Mouse (Mus musculus): ENCODE data around the gene Rimbp3. TPM values are rescaled to one million over a fixed set of nuclear protein-coding genes. Genes with fewer than 3 reads are reported as not detected.

Gene Rimbp3
- total and polyA plus RNA-seq, 3 experiments = 0.06 to 0.34 TPM; not detected in 1

DNA sequence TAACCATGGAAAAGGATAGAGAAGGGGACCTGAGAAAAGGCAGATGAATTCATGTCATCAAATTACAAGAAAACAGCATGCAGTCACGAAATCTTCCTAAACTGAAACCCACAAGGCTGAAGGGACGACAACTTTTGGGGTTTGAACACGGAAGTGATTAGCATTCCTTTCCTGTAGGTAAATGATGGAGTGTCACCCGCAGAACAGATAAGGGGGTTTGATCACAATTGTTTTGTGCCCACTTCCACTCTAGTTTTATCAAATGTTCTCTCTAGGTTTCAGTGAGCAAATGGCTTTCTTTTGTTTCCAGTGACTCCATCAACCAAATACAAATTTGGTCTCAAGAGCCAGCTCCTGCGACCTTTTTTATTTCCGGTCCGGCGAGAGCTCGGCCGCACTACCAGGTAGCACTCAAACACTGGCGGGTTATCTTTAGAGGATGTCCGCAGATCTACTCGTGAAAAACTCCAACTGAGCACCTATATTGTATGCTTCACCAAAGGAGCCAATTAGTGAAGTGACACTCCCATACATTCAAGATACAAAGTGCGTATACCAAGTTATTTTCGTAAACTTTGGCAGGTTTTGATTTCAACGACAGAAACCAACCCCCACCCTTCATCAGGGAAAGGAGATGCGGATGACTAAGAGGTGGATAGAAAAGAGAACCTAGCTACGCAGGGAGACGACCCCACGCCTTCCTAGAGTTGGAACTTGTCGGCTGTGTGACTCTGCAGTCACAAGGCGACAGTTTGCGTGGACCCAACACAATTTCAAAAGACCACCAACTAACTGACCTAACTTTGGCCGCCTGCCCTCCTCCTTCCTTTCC lies 8.1 kb upstream of the Rimbp3 start (continued):
- no peak for TF ChIP-seq USF1 (IDR thresholded peaks at IDR 0.05; ENCODE audit: low read depth, low read length)
- no peak for TF ChIP-seq MAFK (IDR thresholded peaks at IDR 0.05; ENCODE audit: insufficient replicate concordance, low read length)
- TF ChIP-seq SIN3A (IDR thresholded peaks at IDR 0.05; ENCODE audit: low read length) = peak; percentile 86
- no peak for TF ChIP-seq ZC3H11A (IDR thresholded peaks at IDR 0.05; ENCODE audit: low read depth, low read length)
- TF ChIP-seq ELF1 (IDR thresholded peaks at IDR 0.05; ENCODE audit: low read depth, low read length) = peak; percentile 68
- TF ChIP-seq ZKSCAN1 (IDR thresholded peaks at IDR 0.05; ENCODE audit: borderline replicate concordance, low read depth, low read length) = no peak
- no peak for TF ChIP-seq CTCF (conservative IDR thresholded peaks at IDR 0.05 in 1 of 2, IDR thresholded peaks at IDR 0.05 in 1 of 2; ENCODE audit: low read depth in 2 of 2, low read length in 2 of 2)
- TF ChIP-seq BHLHE40 (IDR thresholded peaks at IDR 0.05; ENCODE audit: low read depth, low read length) = no peak
- no peak; the same call in 1 of the 2 replicates for TF ChIP-seq HCFC1 (IDR thresholded peaks at IDR 0.05; ENCODE audit: low read depth, low read length)
- 0 out of 2 replicates have a peak, but pooled peaks have one; percentile 15 for TF ChIP-seq MYC (IDR thresholded peaks at IDR 0.05; ENCODE audit: low read depth, low read length)
- TF ChIP-seq ZNF384 (IDR thresholded peaks at IDR 0.05; ENCODE audit: low read depth, low read length) = no peak
- TF ChIP-seq POLR2A (IDR thresholded peaks at IDR 0.05; ENCODE audit: low read depth, low read length) = peak; percentile 52
- TF ChIP-seq TCF12 (IDR thresholded peaks at IDR 0.05; ENCODE audit: low read depth, low read length) = peak; percentile 31; the same call in 1 of the 2 replicates
- no peak for TF ChIP-seq ETS1 (conservative IDR thresholded peaks at IDR 0.05; ENCODE audit: low read depth, low read length)
- no peak for TF ChIP-seq SMC3 (IDR thresholded peaks at IDR 0.05; ENCODE audit: low read depth, low read length)
- peak; percentile 15; the same call in 1 of the 2 replicates for TF ChIP-seq MXI1 (IDR thresholded peaks at IDR 0.05; ENCODE audit: low read depth, low read length)
- peak; percentile 25; the same call in 1 of the 2 replicates for TF ChIP-seq EP300 (IDR thresholded peaks at IDR 0.05; ENCODE audit: low read length)
- TF ChIP-seq NRF1 (IDR thresholded peaks at IDR 0.05; ENCODE audit: low read depth, low read length) = no peak

DNA sequence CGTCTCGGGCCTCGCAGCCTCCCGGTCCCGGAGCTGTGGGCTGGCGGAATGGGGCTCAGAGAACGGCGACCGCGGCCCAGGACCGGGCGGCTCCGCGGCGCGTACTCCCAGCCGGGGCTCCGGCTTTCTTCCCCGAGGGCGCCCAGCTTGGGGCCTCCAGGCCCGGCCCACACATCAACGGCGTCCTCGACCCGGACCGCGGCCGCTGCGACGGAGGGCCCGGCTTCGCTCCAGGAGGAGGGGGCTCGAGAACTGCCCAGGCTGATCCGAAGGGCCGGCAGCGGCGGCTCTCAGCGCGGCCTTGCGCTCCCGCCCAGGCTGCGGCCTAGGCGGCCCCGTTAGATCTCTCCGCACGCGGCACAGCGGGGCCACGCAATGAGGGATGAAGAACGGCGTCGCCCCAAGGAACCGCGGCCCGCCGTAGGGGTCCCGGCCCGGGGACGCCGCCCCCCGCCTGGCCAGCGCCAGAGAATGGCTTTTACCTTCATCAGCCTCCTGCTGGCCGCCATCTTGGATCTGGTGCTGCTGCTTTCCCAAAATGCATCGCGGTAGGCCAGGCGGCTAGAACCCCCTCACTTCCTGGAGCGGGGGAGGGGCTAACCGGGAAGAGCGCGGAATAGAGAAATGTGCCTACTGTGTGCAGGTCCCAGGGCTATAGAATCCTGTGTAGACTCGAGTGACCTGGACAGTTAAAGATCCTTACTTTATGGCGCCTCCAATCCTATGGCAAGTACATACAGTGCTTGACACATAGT lies 7.3 kb upstream of the Rimbp3 start:
- Histone ChIP-seq H3K36me3 (replicated peaks in 1 of 2; ENCODE audit: control insufficient read depth in 1 of 2, insufficient read depth in 1 of 2, low read length in 1 of 2) (peaks cover 0 to 25% of the 10 kb centered on the region in 2 experiments), H3K9ac (ENCODE audit: insufficient read depth, low read depth) (peak overlapping the region; percentile 100), H3K9me3 (replicated peaks; ENCODE audit: low read length) (no peaks in the 10 kb centered on the region), H3K4me3 (replicated peaks in 1 of 3; ENCODE audit: low read depth in 2 of 3, low read length in 2 of 3, poor library complexity in 1 of 3) (peak overlapping the region; percentile 94 to 97 (median 94)), H3K27me3 (replicated peaks) (peaks cover 1% of the 10 kb centered on the region), H3K27ac (ENCODE audit: insufficient read depth, low read depth) (peak overlapping the region; percentile 78), H3K4me2 (ENCODE audit: insufficient read depth, low read depth, poor library complexity, severe bottlenecking) (no peak overlapping the region), H3K4me1 (ENCODE audit: control insufficient read depth in 1 of 2, insufficient read depth in 2 of 2) (peaks cover 2 to 39% of the 10 kb centered on the region in 2 experiments; a peak in 3 of 4 replicates), H3K79me2 (replicated peaks; ENCODE audit: control insufficient read depth, extremely low read depth, insufficient read depth, poor library complexity, severe bottlenecking) (peaks cover 50% of the 10 kb centered on the region)
- dilution Hi-C loops (cut with MboI; ENCODE audit: extremely low pct_ligation_motif_present, extremely low pct_unique_long_range_greater_than_20kb, low sequenced_read_pairs) (no loop called here), in situ Hi-C loops (cut with MboI; ENCODE audit: low pct_ligation_motif_present, low pct_unique_long_range_greater_than_20kb, low sequenced_read_pairs) (loop anchor here (5.0 to 10.0 kb wide), 2 partner anchors 69 to 334 kb away; partner anchors contain the start of genes Sdf2l1 and Thap7)
- DNase-seq (ENCODE audit: extremely low read depth) = peak; percentile 92
- TF ChIP-seq JUN (IDR thresholded peaks at IDR 0.05; ENCODE audit: insufficient read depth, low read depth, low read length) = no peak
- peak; percentile 80; the same call in 1 of the 2 replicates for TF ChIP-seq MAZ (IDR thresholded peaks at IDR 0.05; ENCODE audit: low read depth, low read length)
- TF ChIP-seq ZKSCAN1 (IDR thresholded peaks at IDR 0.05; ENCODE audit: borderline replicate concordance, low read depth, low read length) = peak; percentile 100
- peak; percentile 35; the same call in 1 of the 2 replicates for TF ChIP-seq BHLHE40 (IDR thresholded peaks at IDR 0.05; ENCODE audit: low read depth, low read length)
- peak; percentile 39; the same call in 1 of the 2 replicates for TF ChIP-seq MYC (IDR thresholded peaks at IDR 0.05; ENCODE audit: low read depth, low read length)
- no peak for TF ChIP-seq GABPA (IDR thresholded peaks at IDR 0.05; ENCODE audit: insufficient replicate concordance, low read depth, low read length)
- TF ChIP-seq IRF4 (IDR thresholded peaks at IDR 0.05; ENCODE audit: low read depth, low read length) = peak; percentile 89
- TF ChIP-seq ELF1 (IDR thresholded peaks at IDR 0.05; ENCODE audit: low read depth, low read length) = peak; percentile 98
- peak; percentile 56; the same call in 1 of the 2 replicates for TF ChIP-seq UBTF (IDR thresholded peaks at IDR 0.05; ENCODE audit: low read depth, low read length)
- TF ChIP-seq NRF1 (IDR thresholded peaks at IDR 0.05; ENCODE audit: low read depth, low read length) = peak; percentile 66
- peak; percentile 96 for TF ChIP-seq POLR2A (IDR thresholded peaks at IDR 0.05; ENCODE audit: low read depth, low read length)
- peak; percentile 96 for TF ChIP-seq TCF12 (IDR thresholded peaks at IDR 0.05; ENCODE audit: low read depth, low read length)
- TF ChIP-seq HCFC1 (IDR thresholded peaks at IDR 0.05; ENCODE audit: low read depth, low read length) = peak; percentile 85
- TF ChIP-seq RCOR1 (conservative IDR thresholded peaks at IDR 0.05; ENCODE audit: low read depth, low read length) = peak; percentile 71; the same call in 1 of the 2 replicates
- peak; percentile 90 for TF ChIP-seq NELFE (IDR thresholded peaks at IDR 0.05; ENCODE audit: low read depth, low read length)
- TF ChIP-seq SMC3 (IDR thresholded peaks at IDR 0.05; ENCODE audit: low read depth, low read length) = no peak
- TF ChIP-seq RAD21 (IDR thresholded peaks at IDR 0.05; ENCODE audit: low read depth, low read length) = no peak
- TF ChIP-seq TBP (conservative IDR thresholded peaks at IDR 0.05; ENCODE audit: low read depth, low read length) = peak; percentile 83
- TF ChIP-seq ZNF384 (IDR thresholded peaks at IDR 0.05; ENCODE audit: low read depth, low read length) = no peak
- TF ChIP-seq ZC3H11A (IDR thresholded peaks at IDR 0.05; ENCODE audit: low read depth, low read length) = no peak
- peak; percentile 68; the same call in 1 of the 2 replicates for TF ChIP-seq ZMIZ1 (IDR thresholded peaks at IDR 0.05; ENCODE audit: low read depth, low read length)
- TF ChIP-seq MEF2A (IDR thresholded peaks at IDR 0.05; ENCODE audit: borderline replicate concordance, low read depth, low read length) = peak; percentile 63
- peak; percentile 80 for TF ChIP-seq MXI1 (IDR thresholded peaks at IDR 0.05; ENCODE audit: low read depth, low read length)
- TF ChIP-seq SIN3A (IDR thresholded peaks at IDR 0.05; ENCODE audit: low read length) = peak; percentile 72
